Mouse (Mus musculus): Measurements from ENCODE around the gene Klk6.

The Klk6 gene

GRCm38 (mm10) chr7:43826056-43826455 lies 1.8 kb downstream of the Klk6 start:
- DNase-seq (ENCODE audit: low spot score), result no peak

- DNase-seq (ENCODE audit: low spot score), result no peak
Observed at GRCm38 (mm10) chr7:43827706-43828105, 3.4 kb downstream of the Klk6 start.

- DNase-seq (ENCODE audit: low spot score), result no peak
Observed at GRCm38 (mm10) chr7:43829006-43829405, 4.7 kb downstream of the Klk6 start.

- DNase-seq (ENCODE audit: low spot score), result no peak
Observed at GRCm38 (mm10) chr7:43841701-43842100, 17.4 kb downstream of the Klk6 start, which contains the start of gene Klk5. TSS of gene Klk5 (plus strand) at chr7:43841971.

- DNase-seq (ENCODE audit: low spot score), result no peak
Observed at GRCm38 (mm10) chr7:43843801-43844200, 19.5 kb downstream of the Klk6 start.

- no peak for DNase-seq (ENCODE audit: low spot score)
Observed at GRCm38 (mm10) chr7:43851616-43852015, 27.3 kb downstream of the Klk6 start.

GRCm38 (mm10) chr7:43854642-43855380 lies 30.5 kb downstream of the Klk6 start:
- no peak for DNase-seq (ENCODE audit: low spot score)

- no peak for DNase-seq (ENCODE audit: low spot score)
Observed at GRCm38 (mm10) chr7:43855709-43856108, 31.4 kb downstream of the Klk6 start.

GRCm38 (mm10) chr7:43856307-43856706 lies 32.0 kb downstream of the Klk6 start:
- no peak for DNase-seq (ENCODE audit: low spot score)

GRCm38 (mm10) chr7:43857501-43857900 lies 33.2 kb downstream of the Klk6 start:
- DNase-seq (ENCODE audit: low spot score), result no peak

- no peak for DNase-seq (ENCODE audit: low spot score)
Observed at GRCm38 (mm10) chr7:43860411-43860810, 36.1 kb downstream of the Klk6 start.

GRCm38 (mm10) chr7:43873237-43873636 lies 48.9 kb downstream of the Klk6 start:
- DNase-seq (ENCODE audit: low spot score), result no peak

- DNase-seq (ENCODE audit: low spot score), result no peak
Observed at GRCm38 (mm10) chr7:43873674-43874073, 49.4 kb downstream of the Klk6 start.

GRCm38 (mm10) chr7:43874868-43875375 lies 50.6 kb downstream of the Klk6 start:
- no peak for DNase-seq (ENCODE audit: low spot score)

- no peak for DNase-seq (ENCODE audit: low spot score)
Observed at GRCm38 (mm10) chr7:43876444-43876843, 52.1 kb downstream of the Klk6 start.

- DNase-seq (ENCODE audit: low spot score), result no peak
Observed at GRCm38 (mm10) chr7:43878281-43878680, 54.0 kb downstream of the Klk6 start.

- no peak for DNase-seq (ENCODE audit: low spot score)
Observed at GRCm38 (mm10) chr7:43880912-43881311, 56.6 kb downstream of the Klk6 start, which contains the start of gene Klk4. TSS of gene Klk4 (plus strand) at chr7:43881160.
